Mouse (Mus musculus) thymus, adult 2 months (tissue): ENCODE results near the gene Slitrk3. TPM values are rescaled to one million over a fixed set of nuclear protein-coding genes. Genes with fewer than 3 reads are reported as not detected.

Experiments used
- DNase-seq: peaks from one replicate; pipeline ENCODE4 v3.0.0; 2021
- H3K27ac ChIP-seq: fragments of 200-500 bp; 2 replicates; pipeline ENCODE4 v1.5.1; 2012; ENCODE audit warnings: low read length, control low read depth; ENCODE audit not compliant: control insufficient read depth, insufficient read depth
- H3K27me3 ChIP-seq: fragments of 200-500 bp; 2 replicates; pipeline ENCODE4 v1.6.1; 2012; ENCODE audit warnings: mild to moderate bottlenecking, low read length, moderate library complexity, mixed read lengths; ENCODE audit not compliant: control insufficient read depth, insufficient read depth
- H3K36me3 ChIP-seq: fragments of 200-500 bp; 2 replicates; pipeline ENCODE4 v1.6.1; 2012; ENCODE audit warnings: mild to moderate bottlenecking, low read length, moderate library complexity; ENCODE audit not compliant: control insufficient read depth, insufficient read depth
- H3K4me1 ChIP-seq: fragments of 200-500 bp; replicated peaks from 2 replicates; pipeline ENCODE4 v1.6.1; 2012; ENCODE audit warnings: low read length; ENCODE audit not compliant: control insufficient read depth, insufficient read depth
- H3K4me3 ChIP-seq: fragments of 200-500 bp; 2 replicates; pipeline ENCODE4 v1.5.1; 2012; ENCODE audit warnings: mild to moderate bottlenecking, low read length, control low read depth, moderate library complexity; ENCODE audit not compliant: control insufficient read depth, insufficient read depth
- CTCF ChIP-seq: fragments of 200-500 bp; IDR thresholded peaks from 2 replicates; pipeline ENCODE4 v1.5.1; 2012; ENCODE audit warnings: mild to moderate bottlenecking, control low read depth, low read length, moderate library complexity, borderline replicate concordance; ENCODE audit not compliant: control insufficient read depth, poor library complexity, insufficient read depth; ENCODE audit errors: extremely low read depth
- POLR2A ChIP-seq: fragments of 200-500 bp; IDR thresholded peaks from 2 replicates; pipeline ENCODE4 v1.6.1; 2012; ENCODE audit warnings: mild to moderate bottlenecking, low read length, control low read depth, moderate library complexity; ENCODE audit not compliant: control insufficient read depth, poor library complexity, insufficient read depth; ENCODE audit errors: extremely low read depth
- WGBS: fragments of 180-500 bp; shearing (Covaris S2); methylation state at CpG from one replicate; pipeline ENCODE4 v1.1.7; 2018; 5-methylcytosine and 5-hydroxymethylcytosine counted together
- polyA plus RNA-seq: library from polyadenylated mRNA; depleted of rRNA; stranded (reverse); fragments of >200 nt; gene quantifications from 2 replicates; pipeline ENCODE4 v1.2.3, GENCODE M21; 2012; rRNA removed

The Slitrk3 gene
- polyA plus RNA-seq, 1 experiment = not detected

DNA sequence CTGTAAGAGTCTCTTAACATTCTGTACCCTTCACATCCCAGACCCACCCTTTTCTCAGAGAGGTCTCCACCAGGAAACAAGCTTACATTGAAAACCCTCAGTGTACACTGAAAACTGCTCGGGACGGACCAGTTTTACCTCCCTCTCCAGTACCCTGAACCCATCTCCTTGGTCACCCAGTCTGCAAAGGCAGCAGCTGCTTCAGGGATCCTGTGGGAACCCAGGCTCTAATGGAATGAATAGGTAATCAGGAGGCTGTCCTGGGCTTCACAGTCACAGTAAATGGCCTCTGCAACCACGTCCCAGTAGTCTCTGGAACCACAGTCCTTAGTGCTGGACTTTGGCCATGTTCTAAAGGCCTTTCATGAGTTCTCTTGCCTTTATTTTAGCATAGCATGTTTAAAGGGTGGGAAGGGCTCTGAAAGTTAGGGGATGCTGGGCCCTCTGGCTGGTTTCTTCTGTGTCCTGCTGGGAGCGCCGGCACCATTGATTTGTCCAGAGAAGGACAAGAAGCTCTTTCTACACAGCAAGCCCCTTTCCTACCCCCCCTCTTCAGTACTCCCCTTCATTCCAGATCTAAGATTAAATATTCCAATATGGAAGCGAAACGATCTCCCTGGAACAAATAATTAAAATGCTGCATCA lies 2.1 kb downstream of the Slitrk3 start:
- Histone ChIP-seq H3K4me3 (no peak overlapping the region), H3K4me1 (no peaks in the 10 kb centered on the region), H3K36me3 (no peaks in the 10 kb centered on the region), H3K27ac (no peak overlapping the region), H3K27me3 (no peaks in the 10 kb centered on the region)
- 56% methylated on average over 7 of the region's 7 CpGs for WGBS
- no peak for DNase-seq
- no peak for TF ChIP-seq POLR2A
- no peak for TF ChIP-seq CTCF

GRCm38 (mm10) chr3:73053451-73053931 lies 4.1 kb downstream of the Slitrk3 start:
- Histone ChIP-seq H3K27me3 (no peaks in the 10 kb centered on the region), H3K4me3 (no peak overlapping the region), H3K27ac (no peak overlapping the region), H3K36me3 (no peaks in the 10 kb centered on the region), H3K4me1 (no peaks in the 10 kb centered on the region)
- DNase-seq = no peak
- 3% methylated on average over 26 of the region's 26 CpGs for WGBS
- TF ChIP-seq CTCF (no peak), POLR2A (no peak)

DNA sequence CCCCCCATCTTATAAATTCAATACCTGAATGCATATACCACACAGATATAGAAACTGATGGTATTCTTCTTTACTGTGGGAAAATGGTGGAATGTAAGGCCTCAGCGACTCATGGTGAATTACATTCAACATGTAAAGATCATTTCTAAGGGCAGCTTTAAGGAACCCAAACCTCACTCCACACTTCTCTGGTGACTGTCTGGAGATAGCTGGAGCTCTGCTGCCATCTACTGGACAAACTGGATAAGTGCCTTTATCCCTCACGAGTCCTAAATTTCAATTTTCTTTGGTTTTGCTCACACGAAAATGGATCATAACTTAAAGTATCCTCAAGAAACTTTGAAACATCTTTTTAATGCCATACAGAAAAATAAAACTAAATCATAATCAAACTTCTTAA lies 11.4 kb downstream of the Slitrk3 start:
- Histone ChIP-seq H3K36me3 (no peaks in the 10 kb centered on the region), H3K4me3 (no peak overlapping the region), H3K27me3 (no peaks in the 10 kb centered on the region), H3K27ac (no peak overlapping the region), H3K4me1 (no peaks in the 10 kb centered on the region)
- no peak for DNase-seq
- TF ChIP-seq CTCF = no peak
- TF ChIP-seq POLR2A = no peak
- WGBS = 5% methylated on average over 3 of the region's 3 CpGs

- Histone ChIP-seq H3K27ac (no peak overlapping the region), H3K36me3 (no peaks in the 10 kb centered on the region), H3K27me3 (no peaks in the 10 kb centered on the region), H3K4me1 (no peaks in the 10 kb centered on the region), H3K4me3 (no peak overlapping the region)
- TF ChIP-seq CTCF = no peak
- DNase-seq = no peak
These were observed 15.3 kb downstream of the Slitrk3 start for GRCm38 (mm10) chr3:73042256-73042655.

- 42% methylated on average over 6 of the region's 6 CpGs for WGBS
- Histone ChIP-seq H3K27me3 (no peaks in the 10 kb centered on the region), H3K4me3 (no peak overlapping the region), H3K27ac (no peak overlapping the region), H3K36me3 (no peaks in the 10 kb centered on the region), H3K4me1 (no peaks in the 10 kb centered on the region)
- no peak for DNase-seq
- TF ChIP-seq CTCF (no peak), POLR2A (no peak)
These were observed 51.6 kb downstream of the Slitrk3 start for GRCm38 (mm10) chr3:73006045-73006444.

GRCm38 (mm10) chr3:73002933-73003696 lies 54.5 kb downstream of the Slitrk3 start:
- no peak for DNase-seq
- Histone ChIP-seq H3K27ac (no peak overlapping the region), H3K36me3 (no peaks in the 10 kb centered on the region), H3K4me3 (no peak overlapping the region), H3K4me1 (no peaks in the 10 kb centered on the region), H3K27me3 (no peaks in the 10 kb centered on the region)
- no peak for TF ChIP-seq POLR2A
- no peak for TF ChIP-seq CTCF
- WGBS = 95% methylated on average over 4 of the region's 4 CpGs

DNA sequence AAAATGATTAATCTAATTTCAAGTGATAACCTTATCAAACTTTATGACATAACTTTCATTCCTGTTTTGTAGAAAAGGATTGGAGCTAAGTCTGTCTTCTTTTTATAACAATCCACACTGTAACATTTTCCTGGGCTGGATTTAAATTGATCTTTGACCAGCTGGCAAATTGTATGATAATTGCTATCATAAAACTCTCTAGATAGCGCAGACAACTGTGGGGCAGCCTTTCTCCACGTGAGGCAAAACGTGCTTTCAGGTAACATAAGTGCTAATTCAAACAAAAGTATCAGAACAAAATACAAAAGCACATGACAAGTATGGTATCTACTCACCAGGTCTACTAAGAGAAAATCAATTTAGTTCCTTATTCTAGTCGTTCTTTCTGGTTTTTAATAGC lies 60.1 kb downstream of the Slitrk3 start:
- Histone ChIP-seq H3K4me3 (no peak overlapping the region), H3K36me3 (no peaks in the 10 kb centered on the region), H3K4me1 (no peaks in the 10 kb centered on the region), H3K27ac (no peak overlapping the region), H3K27me3 (no peaks in the 10 kb centered on the region)
- TF ChIP-seq POLR2A (no peak), CTCF (no peak)
- 79% methylated on average over 4 of the region's 4 CpGs for WGBS
- DNase-seq = no peak

Other genes with a start within 250 kb of the Slitrk3 start
- gene Sis, start 89.9 kb downstream of the Slitrk3 start, polyA plus RNA-seq = 0.08 and 0.09 TPM in 2 replicates